Mouse (Mus musculus) cerebellum, adult 2 months (tissue): ENCODE results near the gene Wnt10a. TPM values are rescaled to one million over a fixed set of nuclear protein-coding genes. Genes with fewer than 3 reads are reported as not detected.
A peak's percentile ranks its signal among the peaks of the same experiment; 100 is the strongest.

Source experiments
- DNase-seq, 2 experiments: peaks; one replicate each; pipeline ENCODE4 v3.0.0; 2021
- H3K27ac ChIP-seq: fragments of 200-500 bp; 2 replicates; pipeline ENCODE4 v1.5.1; 2012; ENCODE audit warnings: low read length, control low read depth, inconsistent platforms; ENCODE audit not compliant: insufficient read depth
- H3K27me3 ChIP-seq: fragments of 200-500 bp; 2 replicates; pipeline ENCODE4 v1.6.1; 2012; ENCODE audit warnings: inconsistent platforms, mild to moderate bottlenecking, low read length, moderate library complexity; ENCODE audit not compliant: control insufficient read depth, insufficient read depth
- H3K4me1 ChIP-seq: fragments of 200-500 bp; 2 replicates; pipeline ENCODE4 v1.6.1; 2011; ENCODE audit warnings: low read length; ENCODE audit not compliant: control insufficient read depth, insufficient read depth
- H3K4me3 ChIP-seq: fragments of 200-500 bp; replicated peaks from 2 replicates; pipeline ENCODE3; 2011; ENCODE audit warnings: mild to moderate bottlenecking, low read depth, low read length, control low read depth; ENCODE audit not compliant: insufficient read depth
- CTCF ChIP-seq: fragments of 200-500 bp; IDR thresholded peaks from 2 replicates; pipeline ENCODE4 v1.5.1; 2011; ENCODE audit warnings: low read depth, mild to moderate bottlenecking, control low read depth, low read length, moderate library complexity, borderline replicate concordance; ENCODE audit not compliant: insufficient read depth
- POLR2A ChIP-seq: fragments of 200-500 bp; IDR thresholded peaks from 2 replicates; pipeline ENCODE4 v1.6.1; 2011; ENCODE audit warnings: low read length, control low read depth, borderline replicate concordance; ENCODE audit not compliant: insufficient read depth
- WGBS: fragments of 180-500 bp; shearing (Covaris S2); methylation state at CpG from one replicate; pipeline ENCODE4 v1.1.7; 2018; 5-methylcytosine and 5-hydroxymethylcytosine counted together
- polyA plus RNA-seq: library from polyadenylated mRNA; depleted of rRNA; stranded (reverse); fragments of >200 nt; gene quantifications from 2 replicates; pipeline ENCODE4 v1.2.3, GENCODE M21; 2012

The Wnt10a gene
- polyA plus RNA-seq, 1 experiment = 0.36 TPM

DNA sequence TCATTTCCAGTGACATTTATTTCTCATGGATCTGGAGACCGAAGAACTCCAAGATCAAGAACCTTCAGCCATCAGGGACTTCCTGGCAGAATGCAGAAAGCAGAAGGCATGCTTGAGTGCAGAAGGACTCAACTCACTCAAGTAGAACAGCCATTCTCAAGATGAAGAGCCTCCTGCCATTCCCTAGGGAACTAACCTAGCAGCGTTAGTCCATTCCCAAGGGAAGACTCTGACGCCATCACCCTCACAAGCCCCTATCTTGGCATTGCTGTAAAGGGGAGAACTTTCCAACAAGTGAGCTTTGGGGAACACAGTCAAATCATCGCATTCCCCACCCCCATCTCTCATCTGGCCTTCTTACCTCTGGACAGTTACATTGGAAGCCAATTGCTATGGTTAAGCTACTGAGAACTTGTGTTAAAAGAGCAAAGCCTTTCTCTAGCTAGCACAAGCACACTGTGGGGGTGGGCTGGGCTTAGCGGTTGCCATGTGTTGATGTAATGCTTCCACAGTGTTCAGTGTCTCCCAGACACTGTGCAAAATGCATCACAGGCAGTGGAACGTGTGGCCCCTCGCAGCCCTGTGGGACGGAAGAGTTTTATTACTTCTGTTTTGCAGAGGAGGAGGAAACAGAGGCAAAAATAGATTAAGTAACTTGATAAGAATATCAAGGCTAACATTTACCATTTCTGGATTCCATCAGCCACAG lies 37.9 kb upstream of the Wnt10a start:
- TF ChIP-seq CTCF (no peak), POLR2A (no peak)
- DNase-seq = no peak

DNA sequence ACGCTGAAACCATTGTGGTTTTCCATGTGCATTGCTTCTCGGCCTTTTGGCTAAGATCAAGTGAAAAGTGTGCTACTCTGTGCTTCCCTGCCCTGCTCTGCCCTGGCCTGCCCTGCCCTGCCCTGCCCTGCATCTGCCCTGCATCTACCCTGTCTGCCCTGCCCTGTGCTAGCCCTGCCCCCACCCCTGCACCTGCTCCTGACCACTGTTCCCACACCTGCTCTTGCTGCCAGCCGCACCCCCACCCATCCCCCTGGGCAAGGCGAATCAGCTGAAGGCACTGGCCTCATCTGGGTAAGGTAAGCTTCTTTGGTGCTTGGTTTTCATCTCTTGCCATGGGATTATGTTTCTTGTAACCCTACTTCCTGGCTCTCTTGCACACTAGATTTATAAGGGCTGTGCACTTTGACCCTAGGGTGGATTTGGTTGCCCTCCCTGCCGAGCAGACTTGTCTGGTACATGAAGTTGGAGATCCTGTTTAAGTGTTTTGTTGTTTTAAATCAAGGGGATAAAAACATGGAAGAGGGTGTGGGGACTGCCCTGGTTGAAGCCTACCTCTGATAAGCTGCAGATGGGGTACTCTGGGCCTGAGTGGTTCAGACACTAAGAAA lies 37.0 kb upstream of the Wnt10a start:
- H3K4me3 ChIP-seq = no peak overlapping the region
- 82% methylated on average over 5 of the region's 5 CpGs for WGBS
- TF ChIP-seq CTCF (no peak), POLR2A (no peak)
- no peak for DNase-seq
- no peaks in the 10 kb centered on the region for H3K4me1 ChIP-seq
- no peak overlapping the region for H3K27ac ChIP-seq
- no peaks in the 10 kb centered on the region for H3K27me3 ChIP-seq

More for the DNA sequence above, 37.9 kb upstream of the Wnt10a start:
- H3K27me3 ChIP-seq = peaks cover 1% of the 10 kb centered on the region; the same call in 1 of the 2 replicates
- H3K4me3 ChIP-seq = no peak overlapping the region
- H3K27ac ChIP-seq = no peak overlapping the region
- WGBS = 79% methylated on average over 8 of the region's 8 CpGs
- H3K4me1 ChIP-seq = 0 out of 2 replicates have a peak, but pooled peaks cover 2% of the 10 kb centered on the region

DNA sequence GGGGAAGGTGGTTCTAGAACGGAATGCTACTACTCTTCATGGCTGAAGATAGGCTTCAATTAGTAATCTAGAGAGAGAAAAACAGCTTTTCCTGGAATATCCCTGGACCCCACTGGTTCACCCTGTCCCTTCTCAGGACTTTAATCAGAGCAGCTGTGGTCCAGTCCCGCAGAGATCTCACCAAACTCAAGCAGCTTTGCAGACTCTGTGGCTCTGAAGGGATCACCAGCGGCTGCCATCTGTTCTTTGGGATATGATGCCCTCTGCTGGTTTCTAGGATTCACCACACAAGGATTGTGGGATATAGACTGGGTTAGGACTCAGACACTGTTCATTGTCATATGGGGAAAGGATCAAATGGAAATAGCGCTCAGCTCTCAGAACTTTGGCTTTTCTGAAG lies 31.5 kb upstream of the Wnt10a start:
- Histone ChIP-seq H3K27me3 (peaks cover 1% of the 10 kb centered on the region; the same call in 1 of the 2 replicates), H3K4me3 (no peak overlapping the region), H3K27ac (no peak overlapping the region), H3K4me1 (no peaks in the 10 kb centered on the region)
- WGBS = 24% methylated on average over 4 of the region's 4 CpGs
- peak in 1 of 2 experiments; percentile 25 for DNase-seq
- TF ChIP-seq POLR2A (no peak), CTCF (peak; percentile 37; the same call in 1 of the 2 replicates)

DNA sequence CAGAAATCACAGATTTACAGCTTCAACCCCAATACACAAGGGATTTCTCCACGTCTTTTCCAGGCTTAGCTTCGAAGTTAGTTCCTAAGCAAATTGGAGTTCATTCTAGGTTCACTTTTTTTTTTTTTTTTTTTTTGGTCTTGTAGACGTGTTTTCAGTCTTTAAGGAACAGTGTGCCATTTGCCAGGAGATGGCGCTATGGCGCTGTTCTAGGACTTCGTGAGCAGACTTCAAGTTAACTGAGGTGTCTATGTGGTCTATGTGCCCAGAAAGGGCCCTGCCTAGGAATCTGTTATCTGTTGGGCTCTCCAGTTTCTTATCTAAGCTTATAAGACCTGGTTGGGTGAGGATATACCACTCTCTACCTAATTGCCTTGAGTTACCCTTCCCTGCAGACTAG lies 28.2 kb upstream of the Wnt10a start:
- 4% methylated on average over 6 of the region's 6 CpGs for WGBS
- peak; percentile 43; the same call in 1 of the 2 replicates for TF ChIP-seq CTCF
- no peak for TF ChIP-seq POLR2A
- Histone ChIP-seq H3K4me3 (no peak overlapping the region), H3K27me3 (peaks cover 1% of the 10 kb centered on the region; the same call in 1 of the 2 replicates), H3K27ac (no peak overlapping the region), H3K4me1 (no peaks in the 10 kb centered on the region)
- DNase-seq = peak; percentile 31 to 44

DNA sequence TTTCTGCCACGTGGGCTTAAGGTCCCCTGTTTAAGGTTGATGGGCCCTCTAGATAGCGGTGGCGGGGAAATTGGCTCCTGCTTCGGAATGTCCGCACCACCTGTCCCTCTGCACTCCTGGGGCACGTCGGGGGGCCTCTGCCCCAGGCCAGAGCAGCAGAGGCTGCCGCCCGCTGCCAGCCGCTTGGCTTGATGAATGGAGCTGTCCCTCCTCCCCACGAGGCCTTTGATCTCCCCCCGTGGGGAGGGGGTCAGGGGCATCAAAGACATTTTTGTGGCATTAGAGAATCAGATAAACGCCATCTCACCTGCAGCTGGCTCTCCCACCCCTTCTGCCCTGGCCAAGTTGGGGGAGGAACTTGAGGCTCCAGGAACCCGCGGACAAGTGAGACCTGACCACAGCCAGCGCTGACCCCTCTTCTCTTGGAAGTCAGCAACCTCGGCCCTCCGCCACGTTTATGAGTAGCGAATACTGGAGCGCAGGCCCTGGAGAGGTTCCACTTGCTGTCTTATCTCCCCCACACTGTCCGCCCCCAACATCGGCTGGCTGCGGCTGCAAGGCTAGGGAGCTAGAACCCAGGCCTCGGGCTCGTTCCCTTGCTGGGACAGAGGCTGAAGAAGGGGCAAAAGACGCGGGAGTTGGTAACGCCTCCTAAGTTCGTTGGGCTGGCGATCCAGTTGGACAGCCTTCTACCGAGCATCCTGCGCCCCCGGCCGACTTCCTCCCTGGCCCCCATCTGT lies 20.4 kb upstream of the Wnt10a start:
- WGBS = 4% methylated on average over 35 of the region's 35 CpGs
- Histone ChIP-seq H3K27me3 (peaks cover 3% of the 10 kb centered on the region; the same call in 1 of the 2 replicates), H3K4me1 (peaks cover 5% of the 10 kb centered on the region), H3K27ac (no peak overlapping the region), H3K4me3 (no peak overlapping the region)
- TF ChIP-seq CTCF = no peak
- TF ChIP-seq POLR2A = no peak
- no peak for DNase-seq

DNA sequence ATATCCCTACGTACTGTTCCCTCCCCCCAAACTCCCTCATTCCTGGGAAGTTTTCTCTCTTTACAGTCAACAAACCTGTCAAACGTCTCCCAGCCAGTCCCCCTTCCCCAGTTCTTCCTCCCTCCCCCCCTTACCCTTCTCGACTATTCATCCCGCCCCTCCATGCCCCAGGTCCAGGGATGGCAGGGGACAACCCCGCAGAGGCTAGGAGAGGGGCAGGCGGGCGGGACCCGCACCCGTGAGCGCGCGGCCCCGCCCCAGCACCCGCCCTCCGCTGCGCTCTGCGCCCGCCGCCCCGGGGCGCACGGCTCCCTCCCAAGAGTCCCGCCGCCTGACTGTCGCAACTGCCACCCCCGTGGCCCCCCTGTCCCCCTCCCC lies 19.9 kb upstream of the Wnt10a start:
- TF ChIP-seq CTCF (no peak), POLR2A (no peak)
- no peak overlapping the region for H3K27ac ChIP-seq
- 2% methylated on average over 24 of the region's 26 CpGs for WGBS
- peaks cover 5% of the 10 kb centered on the region for H3K4me1 ChIP-seq
- peak overlapping the region; percentile 12 for H3K4me3 ChIP-seq
- peaks cover 3% of the 10 kb centered on the region; the same call in 1 of the 2 replicates for H3K27me3 ChIP-seq
- DNase-seq = no peak

DNA sequence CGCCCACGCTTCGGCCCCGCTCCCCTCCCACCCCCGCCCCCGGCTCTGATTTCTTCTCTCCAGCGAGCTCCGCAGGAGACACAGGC lies 19.6 kb upstream of the Wnt10a start, which contains the start of gene Wnt6:
TSS of gene Wnt6 (plus strand) at position 48 of the 86 bp plus-strand sequence.
- WGBS = 0% methylated on average over 6 of the region's 8 CpGs
- Histone ChIP-seq H3K4me1 (peaks cover 5% of the 10 kb centered on the region), H3K27me3 (peaks cover 3% of the 10 kb centered on the region; the same call in 1 of the 2 replicates), H3K27ac (no peak within 1 kb of the TSS), H3K4me3 (peak within 1 kb of the TSS; percentile 12)
- DNase-seq = no peak
- TF ChIP-seq POLR2A (no peak), CTCF (no peak)

DNA sequence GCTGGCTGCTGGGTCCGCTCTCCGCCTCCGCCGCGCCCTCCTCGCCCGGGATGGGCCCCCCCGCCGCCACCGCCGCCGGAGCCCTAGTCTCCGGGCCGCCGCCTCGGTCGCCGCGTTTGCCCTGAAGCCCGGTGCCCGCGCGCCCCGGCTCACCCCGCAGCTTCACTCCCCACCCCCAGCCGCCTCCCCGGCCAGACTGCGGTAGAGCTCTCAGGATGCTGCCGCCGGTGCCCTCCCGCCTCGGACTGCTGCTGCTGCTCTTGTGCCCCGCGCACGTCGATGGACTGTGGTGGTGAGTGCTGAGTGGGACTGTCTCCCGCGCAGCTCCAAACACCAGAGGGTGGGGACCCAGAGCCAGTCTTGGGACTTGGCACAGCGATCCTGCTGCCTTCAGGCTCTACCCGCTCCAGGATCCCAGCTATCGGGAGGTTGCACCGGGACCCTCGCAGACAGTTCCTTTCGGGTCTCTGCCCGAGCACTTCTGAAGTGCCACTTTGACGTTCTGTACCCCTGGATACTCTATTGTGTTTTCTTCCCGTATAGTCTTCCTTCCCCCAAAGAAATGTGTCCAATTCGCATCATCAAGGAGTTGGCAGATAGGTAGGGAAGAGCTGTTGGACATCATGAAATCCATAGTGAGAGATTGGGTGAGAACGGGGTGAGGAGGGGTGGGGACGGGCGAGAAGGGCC lies 19.2 kb upstream of the Wnt10a start:
- 2% methylated on average over 45 of the region's 51 CpGs for WGBS
- H3K4me3 ChIP-seq = no peak overlapping the region
- TF ChIP-seq POLR2A (no peak), CTCF (no peak)
- H3K4me1 ChIP-seq = peaks cover 5% of the 10 kb centered on the region
- H3K27me3 ChIP-seq = peaks cover 3% of the 10 kb centered on the region; the same call in 1 of the 2 replicates
- DNase-seq = no peak
- no peak overlapping the region for H3K27ac ChIP-seq
